Mouse (Mus musculus): ENCODE data around the gene Ctdnep1.

Ctdnep1 gene

GRCm38 (mm10) chr11:69940962-69941361 is 40.0 kb upstream of the Ctdnep1 start:
- CTCF ChIA-PET: interaction anchor here in 2 of 4 experiments (0.7 to 11.3 kb wide), 3 partner anchors 8 to 261 kb away, joined by 3 to 378 read pairs (median 3); partner anchors contain the start of gene Slc2a4 (in 1 of the 2)

GRCm38 (mm10) chr11:69945216-69945615 is 35.7 kb upstream of the Ctdnep1 start:
- POLR2A ChIA-PET: interaction anchor here (0.5 to 19.7 kb wide), 22 partner anchors 9 to 313 kb away, joined by 3 to 350 read pairs (median 4); partner anchors contain the start of genes Ybx2 (in 3 of the 4), Ctdnep1 (in 2 of the 4), Eif5a (in 2 of the 4) and Acadvl (in 1 of the 4)
- CTCF ChIA-PET: interaction anchor here (0.5 to 10.3 kb wide), 9 partner anchors 9 to 399 kb away, joined by 3 to 378 read pairs (median 5); partner anchors contain the start of gene Ybx2 (in 1 of the 4)

More at GRCm38 (mm10) chr11:69940962-69941361, 40.0 kb upstream of the Ctdnep1 start:
- POLR2A ChIA-PET: interaction anchor here in 1 of 4 experiments (19.7 kb wide), 1 partner anchor 21 kb away, joined by 350 read pairs; the partner anchor contains the start of genes Eif5a and Gps2

GRCm38 (mm10) chr11:69945997-69946891 is 34.7 kb upstream of the Ctdnep1 start:
- POLR2A ChIA-PET: interaction anchor here (0.6 to 19.7 kb wide), 36 partner anchors 10 to 380 kb away, joined by 3 to 350 read pairs (median 6); partner anchors contain the start of genes Ctdnep1 (in 3 of the 4), Ybx2 (in 3 of the 4), Cldn7 (in 2 of the 4) and Eif5a (in 2 of the 4)

GRCm38 (mm10) chr11:69947337-69948065 is 33.5 kb upstream of the Ctdnep1 start:
- POLR2A ChIA-PET: interaction anchor here (0.5 to 19.7 kb wide), 54 partner anchors 8 to 391 kb away, joined by 3 to 350 read pairs (median 6); partner anchors contain the start of genes Ctdnep1 (in 3 of the 4), Ybx2 (in 3 of the 4), Cldn7 (in 2 of the 4) and Eif5a (in 2 of the 4)
- CTCF ChIA-PET: interaction anchor here (0.5 to 10.3 kb wide), 26 partner anchors 9 to 564 kb away, joined by 3 to 378 read pairs (median 12); partner anchors contain the start of genes Ybx2 (in 4 of the 4), Slc16a11 (in 2 of the 4), Cldn7 (in 1 of the 4) and Dvl2 (in 1 of the 4)

More at GRCm38 (mm10) chr11:69945997-69946891, 34.7 kb upstream of the Ctdnep1 start:
- CTCF ChIA-PET: interaction anchor here (0.5 to 10.3 kb wide), 15 partner anchors 9 to 1507 kb away, joined by 3 to 378 read pairs (median 4); partner anchors contain the start of genes Ybx2 (in 2 of the 4) and Dvl2 (in 1 of the 4)

- POLR2A ChIA-PET: interaction anchor here (0.5 to 19.7 kb wide), 80 partner anchors 10 to 368 kb away, joined by 3 to 350 read pairs (median 5); partner anchors contain the start of genes Ctdnep1 (in 3 of the 4), Eif5a (in 3 of the 4), Elp5 (in 3 of the 4) and Tmem95 (in 3 of the 4)
- CTCF ChIA-PET: interaction anchor here (0.5 to 10.3 kb wide), 117 partner anchors 8 to 699 kb away, joined by 3 to 378 read pairs (median 4); partner anchors contain the start of genes Ybx2 (in 4 of the 4), Eif5a (in 3 of the 4), Tmem95 (in 3 of the 4) and Cldn7 (in 2 of the 4)
These were observed 32.7 kb upstream of the Ctdnep1 start, which contains the start of gene Slc2a4 for GRCm38 (mm10) chr11:69948066-69948762. Slc2a4 (minus strand) TSS chr11:69948188.

GRCm38 (mm10) chr11:69948763-69949150 is 32.2 kb upstream of the Ctdnep1 start:
- POLR2A ChIA-PET: interaction anchor here (0.7 to 19.7 kb wide), 67 partner anchors 10 to 369 kb away, joined by 3 to 350 read pairs (median 5); partner anchors contain the start of genes Ctdnep1 (in 3 of the 4), Eif5a (in 3 of the 4), Elp5 (in 3 of the 4) and Ybx2 (in 3 of the 4)
- CTCF ChIA-PET: interaction anchor here (0.5 to 10.3 kb wide), 121 partner anchors 9 to 698 kb away, joined by 3 to 378 read pairs (median 4); partner anchors contain the start of genes Ybx2 (in 4 of the 4), Eif5a (in 3 of the 4), Tmem95 (in 3 of the 4) and Cldn7 (in 2 of the 4)

GRCm38 (mm10) chr11:69950807-69951459 is 30.0 kb upstream of the Ctdnep1 start:
- ChIA-PET POLR2A (interaction anchor here in 3 of 4 experiments (0.5 to 9.5 kb wide), 12 partner anchors 10 to 289 kb away, joined by 3 to 245 read pairs (median 4); partner anchors contain the start of genes Eif5a (in 2 of the 3), Ybx2 (in 2 of the 3), Gm21988 (in 1 of the 3) and Rnasek (in 1 of the 3)), CTCF (interaction anchor here (0.5 to 10.3 kb wide), 30 partner anchors 8 to 871 kb away, joined by 3 to 378 read pairs (median 4); partner anchors contain the start of genes Tmem95 (in 2 of the 4), Ybx2 (in 2 of the 4), Arrb2 (in 1 of the 4) and Cldn7 (in 1 of the 4))

- ChIA-PET CTCF (interaction anchor here (0.6 to 10.3 kb wide), 12 partner anchors 13 to 250 kb away, joined by 3 to 378 read pairs (median 4); partner anchors contain the start of gene Ybx2 (in 2 of the 4)), POLR2A (interaction anchor here in 3 of 4 experiments (0.9 to 9.5 kb wide), 6 partner anchors 16 to 153 kb away, joined by 3 to 245 read pairs (median 3); partner anchors contain the start of genes Ybx2 (in 2 of the 3) and Ctdnep1 (in 1 of the 3))
These were observed 28.7 kb upstream of the Ctdnep1 start for GRCm38 (mm10) chr11:69952274-69952673.

GRCm38 (mm10) chr11:69953267-69953915 is 27.6 kb upstream of the Ctdnep1 start:
- ChIA-PET POLR2A (interaction anchor here in 3 of 4 experiments (0.8 to 1.8 kb wide), 8 partner anchors 13 to 154 kb away, joined by 3 to 5 read pairs (median 3); partner anchors contain the start of genes Ctdnep1 (in 1 of the 3), Gps2 (in 1 of the 3) and Ybx2 (in 1 of the 3)), CTCF (interaction anchor here (0.6 to 10.3 kb wide), 6 partner anchors 11 to 249 kb away, joined by 3 to 378 read pairs (median 7); partner anchors contain the start of genes Ybx2 (in 2 of the 4) and Cldn7 (in 1 of the 4))

GRCm38 (mm10) chr11:69955618-69956017 is 25.3 kb upstream of the Ctdnep1 start:
- CTCF ChIA-PET: interaction anchor here (0.6 to 1.1 kb wide), 6 partner anchors 10 to 267 kb away, joined by 3 to 6 read pairs (median 4); no protein-coding TSS in a partner anchor
- POLR2A ChIA-PET: interaction anchor here in 3 of 4 experiments (0.6 to 1.6 kb wide), 10 partner anchors 9 to 39 kb away, joined by 3 to 8 read pairs (median 3); partner anchors contain the start of gene Cldn7 (in 2 of the 3)

- ChIA-PET CTCF (interaction anchor here in 2 of 4 experiments (1.1 kb wide), 2 partner anchors 11 to 49 kb away, joined by 3 to 4 read pairs; no protein-coding TSS in a partner anchor), POLR2A (interaction anchor here in 3 of 4 experiments (0.7 to 1.4 kb wide), 6 partner anchors 9 to 40 kb away, joined by 3 to 8 read pairs (median 3); partner anchors contain the start of gene Cldn7 (in 1 of the 3))
These were observed 24.7 kb upstream of the Ctdnep1 start for GRCm38 (mm10) chr11:69956218-69956617.

- ChIA-PET CTCF (interaction anchor here (0.5 to 3.2 kb wide), 10 partner anchors 12 to 896 kb away, joined by 3 to 22 read pairs (median 5); partner anchors contain the start of gene Slc2a4 (in 2 of the 4)), POLR2A (interaction anchor here in 3 of 4 experiments (0.7 to 4.0 kb wide), 7 partner anchors 10 to 239 kb away, joined by 3 to 13 read pairs (median 3); partner anchors contain the start of genes Acap1 (in 1 of the 3), Ctdnep1 (in 1 of the 3) and Slc2a4 (in 1 of the 3))
These were observed 20.3 kb upstream of the Ctdnep1 start for GRCm38 (mm10) chr11:69960616-69961015.

GRCm38 (mm10) chr11:69961841-69962240 is 19.1 kb upstream of the Ctdnep1 start:
- ChIA-PET CTCF (interaction anchor here in 2 of 4 experiments (0.7 to 2.1 kb wide), 2 partner anchors 25 to 28 kb away, joined by 3 to 7 read pairs; no protein-coding TSS in a partner anchor), POLR2A (interaction anchor here in 2 of 4 experiments (0.7 to 4.0 kb wide), 4 partner anchors 14 to 238 kb away, joined by 3 to 13 read pairs (median 4); partner anchors contain the start of gene Slc2a4 (in 1 of the 2))
